Mouse (Mus musculus): Measurements from ENCODE around the gene Fmo5. TPM values are rescaled to one million over a fixed set of nuclear protein-coding genes. Genes with fewer than 3 reads are reported as not detected.
A peak's percentile ranks its signal among the peaks of the same experiment; 100 is the strongest.

Fmo5 gene
- polyA plus RNA-seq (2012; rRNA removed) = 7.9 and 9.9 TPM in 2 replicates

DNA sequence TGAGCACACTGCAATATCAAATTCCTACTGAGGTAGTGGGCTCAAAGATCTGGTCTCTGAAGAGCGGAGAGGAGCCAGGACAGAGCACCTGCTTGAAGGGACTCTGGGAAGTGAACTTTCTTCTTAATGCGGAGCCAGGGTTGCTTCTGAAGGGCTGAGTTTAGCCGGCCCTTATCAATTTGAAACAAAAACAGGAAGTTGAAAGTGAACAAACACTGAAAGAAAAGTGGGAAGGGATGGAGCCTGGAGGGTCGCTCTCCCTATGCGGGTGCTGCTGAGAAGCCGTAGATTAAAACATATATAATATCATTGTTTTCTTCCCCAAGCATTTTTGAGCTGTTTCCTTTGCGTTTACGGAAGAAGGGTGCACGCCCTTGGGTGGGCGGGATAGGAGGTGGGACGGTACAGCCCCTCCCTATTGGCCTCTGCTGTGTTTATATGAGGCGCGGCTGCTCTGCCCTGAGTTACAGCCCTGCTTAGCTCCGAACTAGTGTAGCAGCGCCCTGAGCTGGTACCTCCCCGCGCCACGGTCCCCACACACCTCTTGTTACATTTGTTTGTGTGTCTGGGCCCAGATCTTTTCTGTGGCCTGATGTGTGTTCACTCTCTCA is at the start of gene Fmo5:
Gene Fmo5, plus strand, starts transcription at position 414 of the 611 bp plus-strand sequence.
- H3K4me3 ChIP-seq (ENCODE audit: insufficient read depth, low read depth, low read length) = peak within 1 kb of the TSS; percentile 57
- no peaks in the 10 kb centered on the region for H3K27me3 ChIP-seq (replicated peaks; ENCODE audit: control insufficient read depth, insufficient read depth, low read length)
- 4% methylated on average over 18 of the region's 18 CpGs for WGBS
- peak within 1 kb of the TSS; percentile 89 for H3K27ac ChIP-seq (ENCODE audit: insufficient read depth, low read depth, low read length)
- no peaks in the 10 kb centered on the region for H3K36me3 ChIP-seq (ENCODE audit: control insufficient read depth, insufficient read depth, low read length)
- peaks cover 18% of the 10 kb centered on the region; the same call in 1 of the 2 replicates for H3K4me1 ChIP-seq (ENCODE audit: control insufficient read depth, insufficient read depth, low read length)
- TF ChIP-seq POLR2A (IDR thresholded peaks at IDR 0.05; ENCODE audit: low read depth, low read length) (peak; percentile 90), CTCF (conservative IDR thresholded peaks at IDR 0.05; ENCODE audit: insufficient read depth, insufficient read length, low read depth, low read length) (no peak)
- peak; percentile 87 for DNase-seq

DNA sequence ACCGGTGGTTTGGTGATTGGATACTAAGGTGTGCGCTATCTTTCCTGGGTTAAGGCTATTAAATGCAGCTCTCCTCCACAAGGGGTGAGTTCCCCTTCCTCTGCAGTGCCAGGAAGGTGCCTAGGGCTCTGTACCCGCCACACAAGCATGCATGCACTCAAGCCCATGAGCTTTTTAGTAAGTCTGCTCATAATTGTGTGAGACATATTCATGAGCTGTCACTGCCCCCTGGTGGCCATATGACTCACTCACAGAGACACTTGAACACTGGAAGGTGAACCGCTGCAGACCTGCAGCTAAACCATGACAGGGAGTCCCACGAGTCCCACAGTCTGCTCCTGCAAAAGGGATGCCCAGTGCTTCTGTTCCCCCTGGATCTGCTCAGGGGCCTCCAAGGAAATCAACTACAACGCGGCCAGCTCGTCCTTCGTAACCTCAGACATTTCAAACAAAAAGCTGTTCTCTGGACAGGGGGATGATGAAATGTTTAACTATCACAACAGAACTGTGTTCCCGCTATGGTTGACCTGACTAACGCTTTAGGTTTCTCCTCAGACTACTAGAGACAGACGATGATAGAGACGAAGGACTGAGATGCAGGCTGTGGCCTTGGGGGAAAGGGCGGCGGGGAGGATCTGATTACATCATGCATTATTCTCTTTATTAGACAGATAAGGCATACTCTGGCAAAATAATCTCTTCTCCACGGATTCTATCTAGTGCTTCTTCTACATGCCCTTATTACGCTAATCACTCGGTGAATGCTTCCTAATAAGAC is 43.0 kb upstream of the Fmo5 start:
- Histone ChIP-seq H3K27ac (ENCODE audit: insufficient read depth, low read depth, low read length) (no peak overlapping the region), H3K36me3 (ENCODE audit: control insufficient read depth, insufficient read depth, low read length) (no peaks in the 10 kb centered on the region), H3K27me3 (replicated peaks; ENCODE audit: control insufficient read depth, insufficient read depth, low read length) (no peaks in the 10 kb centered on the region), H3K4me3 (ENCODE audit: insufficient read depth, low read depth, low read length) (no peak overlapping the region), H3K4me1 (ENCODE audit: control insufficient read depth, insufficient read depth, low read length) (no peaks in the 10 kb centered on the region)
- TF ChIP-seq POLR2A (IDR thresholded peaks at IDR 0.05; ENCODE audit: low read depth, low read length) = no peak
- peak; percentile 72 for TF ChIP-seq CTCF (conservative IDR thresholded peaks at IDR 0.05; ENCODE audit: insufficient read depth, insufficient read length, low read depth, low read length)
- DNase-seq = peak; percentile 76
- WGBS = 59% methylated on average over 18 of the region's 18 CpGs

DNA sequence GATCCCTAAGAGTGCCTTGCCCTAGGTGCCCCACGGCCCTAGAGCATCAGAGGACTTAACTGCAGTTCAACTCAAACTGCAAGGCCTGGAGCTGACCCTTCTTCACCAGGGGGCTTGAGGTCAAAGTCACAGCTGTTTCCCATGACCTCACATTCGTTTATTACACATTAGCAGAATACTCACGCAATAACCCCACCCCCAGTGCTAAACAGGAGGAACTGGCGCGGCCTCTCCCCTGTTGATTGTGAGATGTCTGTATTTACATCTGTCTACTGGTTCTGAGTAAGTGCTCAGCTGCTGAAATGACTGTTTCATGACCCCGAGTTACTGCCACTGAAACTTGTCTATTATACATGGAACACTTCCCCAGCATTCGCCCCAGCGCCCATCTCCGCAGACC is 40.9 kb upstream of the Fmo5 start:
- WGBS = 80% methylated on average over 9 of the region's 9 CpGs
- Histone ChIP-seq H3K36me3 (ENCODE audit: control insufficient read depth, insufficient read depth, low read length) (no peaks in the 10 kb centered on the region), H3K27ac (ENCODE audit: insufficient read depth, low read depth, low read length) (no peak overlapping the region), H3K4me3 (ENCODE audit: insufficient read depth, low read depth, low read length) (no peak overlapping the region), H3K4me1 (ENCODE audit: control insufficient read depth, insufficient read depth, low read length) (no peaks in the 10 kb centered on the region), H3K27me3 (replicated peaks; ENCODE audit: control insufficient read depth, insufficient read depth, low read length) (no peaks in the 10 kb centered on the region)
- TF ChIP-seq POLR2A (IDR thresholded peaks at IDR 0.05; ENCODE audit: low read depth, low read length) = no peak
- no peak for TF ChIP-seq CTCF (conservative IDR thresholded peaks at IDR 0.05; ENCODE audit: insufficient read depth, insufficient read length, low read depth, low read length)
- no peak for DNase-seq

GRCm38 (mm10) chr3:97590699-97591098 is 37.9 kb upstream of the Fmo5 start:
- DNase-seq = no peak
- Histone ChIP-seq H3K4me3 (ENCODE audit: insufficient read depth, low read depth, low read length) (no peak overlapping the region), H3K4me1 (ENCODE audit: control insufficient read depth, insufficient read depth, low read length) (no peaks in the 10 kb centered on the region), H3K36me3 (ENCODE audit: control insufficient read depth, insufficient read depth, low read length) (no peaks in the 10 kb centered on the region; the same call in 1 of the 2 replicates), H3K27me3 (replicated peaks; ENCODE audit: control insufficient read depth, insufficient read depth, low read length) (no peaks in the 10 kb centered on the region), H3K27ac (ENCODE audit: insufficient read depth, low read depth, low read length) (no peak overlapping the region)
- TF ChIP-seq POLR2A (IDR thresholded peaks at IDR 0.05; ENCODE audit: low read depth, low read length) = no peak
- 52% methylated on average over 8 of the region's 8 CpGs for WGBS

DNA sequence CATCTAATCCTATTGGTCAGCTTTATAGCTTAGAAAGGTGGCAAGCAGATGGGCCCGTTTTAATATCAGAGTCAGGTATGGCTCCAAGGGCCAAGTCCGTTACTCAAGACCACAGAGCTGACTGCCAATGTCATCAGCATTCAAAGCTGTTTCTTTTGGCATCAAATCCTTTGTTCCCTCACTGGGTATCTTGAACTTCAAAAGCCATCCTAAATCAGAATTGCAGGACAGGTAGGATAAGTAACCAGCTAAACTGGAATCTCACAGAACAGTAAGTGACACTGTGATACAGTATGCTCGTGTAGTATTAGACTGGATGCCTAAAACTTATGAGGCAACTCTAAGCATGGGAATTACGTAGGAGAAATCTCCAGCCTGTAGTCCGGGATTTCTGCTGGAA is 35.5 kb upstream of the Fmo5 start:
- no peaks in the 10 kb centered on the region; the same call in 1 of the 2 replicates for H3K36me3 ChIP-seq (ENCODE audit: control insufficient read depth, insufficient read depth, low read length)
- H3K4me3 ChIP-seq (ENCODE audit: insufficient read depth, low read depth, low read length) = no peak overlapping the region
- TF ChIP-seq CTCF (conservative IDR thresholded peaks at IDR 0.05; ENCODE audit: insufficient read depth, insufficient read length, low read depth, low read length) (no peak), POLR2A (IDR thresholded peaks at IDR 0.05; ENCODE audit: low read depth, low read length) (no peak)
- H3K27me3 ChIP-seq (replicated peaks; ENCODE audit: control insufficient read depth, insufficient read depth, low read length) = no peaks in the 10 kb centered on the region
- H3K27ac ChIP-seq (ENCODE audit: insufficient read depth, low read depth, low read length) = no peak overlapping the region
- WGBS = 97% methylated on average over 5 of the region's 5 CpGs
- no peak for DNase-seq
- H3K4me1 ChIP-seq (ENCODE audit: control insufficient read depth, insufficient read depth, low read length) = no peaks in the 10 kb centered on the region

GRCm38 (mm10) chr3:97594140-97594539 is 34.5 kb upstream of the Fmo5 start:
- WGBS = 72% methylated on average over 13 of the region's 13 CpGs
- DNase-seq = no peak
- Histone ChIP-seq H3K4me3 (ENCODE audit: insufficient read depth, low read depth, low read length) (no peak overlapping the region), H3K4me1 (ENCODE audit: control insufficient read depth, insufficient read depth, low read length) (no peaks in the 10 kb centered on the region), H3K36me3 (ENCODE audit: control insufficient read depth, insufficient read depth, low read length) (no peaks in the 10 kb centered on the region; the same call in 1 of the 2 replicates), H3K27me3 (replicated peaks; ENCODE audit: control insufficient read depth, insufficient read depth, low read length) (no peaks in the 10 kb centered on the region), H3K27ac (ENCODE audit: insufficient read depth, low read depth, low read length) (no peak overlapping the region)
- TF ChIP-seq POLR2A (IDR thresholded peaks at IDR 0.05; ENCODE audit: low read depth, low read length) (no peak), CTCF (conservative IDR thresholded peaks at IDR 0.05; ENCODE audit: insufficient read depth, insufficient read length, low read depth, low read length) (no peak)

DNA sequence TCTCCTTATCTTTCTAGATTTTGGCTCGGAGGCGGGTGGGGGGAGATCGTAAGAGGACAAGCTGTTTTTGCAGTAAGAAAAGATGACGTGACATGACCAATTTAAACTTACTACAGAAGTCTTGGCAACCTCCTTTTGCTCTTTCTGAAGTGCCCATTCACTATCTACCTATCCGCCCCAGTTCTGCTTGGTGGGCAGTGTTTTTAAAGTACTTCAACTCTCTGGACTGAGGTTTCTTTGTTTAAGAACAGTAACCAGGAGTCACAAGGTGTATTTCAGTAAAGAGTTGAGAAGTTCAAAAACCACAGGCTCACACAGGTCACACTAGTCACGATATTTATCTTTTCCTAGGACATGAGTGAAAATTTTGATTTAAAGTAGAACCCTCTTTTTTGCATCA is 33.5 kb upstream of the Fmo5 start:
- DNase-seq = no peak
- H3K27ac ChIP-seq (ENCODE audit: insufficient read depth, low read depth, low read length) = no peak overlapping the region
- WGBS = 90% methylated on average over 6 of the region's 6 CpGs

More for the DNA sequence above, 33.5 kb upstream of the Fmo5 start:
- H3K27me3 ChIP-seq (replicated peaks; ENCODE audit: control insufficient read depth, insufficient read depth, low read length) = no peaks in the 10 kb centered on the region
- H3K36me3 ChIP-seq (ENCODE audit: control insufficient read depth, insufficient read depth, low read length) = no peaks in the 10 kb centered on the region; the same call in 1 of the 2 replicates
- H3K4me3 ChIP-seq (ENCODE audit: insufficient read depth, low read depth, low read length) = no peak overlapping the region
- H3K4me1 ChIP-seq (ENCODE audit: control insufficient read depth, insufficient read depth, low read length) = no peaks in the 10 kb centered on the region
- TF ChIP-seq POLR2A (IDR thresholded peaks at IDR 0.05; ENCODE audit: low read depth, low read length) (no peak), CTCF (conservative IDR thresholded peaks at IDR 0.05; ENCODE audit: insufficient read depth, insufficient read length, low read depth, low read length) (no peak)

Measured in kidney, adult 2 months (tissue).